Comparison of ENCODE assay signal across 16 mouse cellular contexts in the genomic region with DNA sequence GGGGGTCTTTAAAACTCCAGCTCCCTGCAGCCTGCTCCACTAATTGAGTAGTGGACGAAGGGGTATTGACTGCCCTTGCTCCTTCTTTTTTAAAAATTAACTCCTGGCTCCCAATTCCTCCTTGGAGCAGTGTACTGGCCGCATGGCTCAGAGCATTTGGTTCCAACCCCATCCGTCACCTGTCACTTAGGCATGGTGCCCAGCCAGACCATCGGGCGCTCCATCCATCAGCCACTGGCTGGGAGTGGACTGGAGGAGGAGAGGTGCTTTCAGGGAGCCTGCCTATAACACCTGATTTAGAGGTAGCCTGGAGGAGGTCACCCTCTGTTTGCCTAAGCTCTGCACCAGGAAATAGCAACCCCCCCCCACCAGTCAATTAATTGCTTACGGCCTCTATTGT.
DNase-seq lines count a peak whose midpoint lies in the region; ATAC-seq and TF ChIP-seq lines count a peak whose summit lies in the region.
"Had no signal": no experiment of that assay in that cellular context is flagged by ENCODE, and none has a peak within 500 bp of the region (broad histone marks: within the 10 kb centered on the region; RNA-seq: fewer than 3 reads in every experiment).

No protein-coding gene starts in this region.

- no peak overlapping the region for H3ac ChIP-seq in myocyte (ENCODE audit: control insufficient read depth, insufficient read length)

- H3K36me3 ChIP-seq in kidney, postnatal 0 days (ENCODE audit: insufficient read depth, low read length) = no peaks in the 10 kb centered on the region
- no peaks in the 10 kb centered on the region for H3K36me3 ChIP-seq in myocyte (ENCODE audit: control insufficient read depth, insufficient read depth)
- H3K36me3 ChIP-seq: embryonic facial prominence, embryonic 13.5 days; heart, embryonic 15.5 days; limb, embryonic 13.5 days had no signal

- H3K9me3 ChIP-seq in kidney, postnatal 0 days (replicated peaks; ENCODE audit: low read length) = no peaks in the 10 kb centered on the region
- H3K9me3 ChIP-seq: embryonic facial prominence, embryonic 13.5 days; heart, embryonic 15.5 days; limb, embryonic 13.5 days had no signal

- no peak overlapping the region for H3K27ac ChIP-seq in kidney, postnatal 0 days
- H3K27ac ChIP-seq: embryonic facial prominence, embryonic 13.5 days; heart, embryonic 15.5 days; limb, embryonic 13.5 days had no signal

- peak; percentile 43; the same call in 1 of the 2 replicates for ATAC-seq in kidney, postnatal 0 days (replicated peaks; ENCODE audit: low FRiP score, low read depth)
- ATAC-seq: forebrain, embryonic 16.5 days; intestine, embryonic 16.5 days; liver, postnatal 0 days had no signal

- H3K79me2 ChIP-seq in myocyte (ENCODE audit: control insufficient read depth, insufficient read depth) = no peaks in the 10 kb centered on the region

- no peak for TF ChIP-seq CTCF in kidney, postnatal 0 days (IDR thresholded peaks at IDR 0.05; ENCODE audit: low read depth)

- H3K27me3 ChIP-seq in kidney, postnatal 0 days (ENCODE audit: insufficient read depth, low read length) = 0 out of 2 replicates have a peak, but pooled peaks cover 3% of the 10 kb centered on the region
- H3K27me3 ChIP-seq in myocyte (ENCODE audit: control insufficient read depth, insufficient read depth, insufficient read length) = peaks cover 46% of the 10 kb centered on the region
- H3K27me3 ChIP-seq: embryonic facial prominence, embryonic 13.5 days had no signal

- no peaks in the 10 kb centered on the region for H3K4me1 ChIP-seq in kidney, postnatal 0 days (replicated peaks; ENCODE audit: insufficient read depth, low read length)

- no peak overlapping the region for H3K9ac ChIP-seq in kidney, postnatal 0 days (ENCODE audit: low read depth, low read length)
- H3K9ac ChIP-seq: embryonic facial prominence, embryonic 13.5 days; heart, embryonic 15.5 days; limb, embryonic 13.5 days; liver, postnatal 0 days had no signal

- H3K4me3 ChIP-seq in kidney, postnatal 0 days (replicated peaks; ENCODE audit: low read depth, low read length) = no peak overlapping the region
- H3K4me3 ChIP-seq in myocyte = no peak overlapping the region
- H3K4me3 ChIP-seq: embryonic facial prominence, embryonic 13.5 days; heart, embryonic 15.5 days; limb, embryonic 13.5 days had no signal

- no peak overlapping the region for H3K4me2 ChIP-seq in kidney, postnatal 0 days (ENCODE audit: low read length)
- H3K4me2 ChIP-seq in myocyte (ENCODE audit: low read depth) = no peak overlapping the region
- H3K4me2 ChIP-seq: embryonic facial prominence, embryonic 13.5 days; heart, embryonic 15.5 days; limb, embryonic 13.5 days had no signal

- peak; percentile 29 for DNase-seq in embryo, embryonic 10 days (ENCODE audit: low spot score)
- DNase-seq in embryo, embryonic 9.5 days (ENCODE audit: extremely low spot score) = no peak
- DNase-seq in kidney, postnatal 0 days (ENCODE audit: low spot score) = peak; percentile 31
- DNase-seq in kidney, adult 11 months = no peak
- peak; percentile 97 to 98 for DNase-seq in cerebellum, postnatal 10 days
- DNase-seq in lung, postnatal 4 days = no peak
- DNase-seq in heart, adult 8-10 months (ENCODE audit: low spot score) = no peak
- DNase-seq: adrenal gland, adult 2 months; liver, postnatal 0 days; spleen, adult 18-20 months had no signal

- 14% methylated on average over 6 of the region's 6 CpGs for WGBS in kidney, postnatal 0 days

- no peak for TF ChIP-seq POLR2A in myocyte (IDR thresholded peaks at IDR 0.05; ENCODE audit: insufficient read length, low read depth)

TF ChIP-seq in myocyte, 11 proteins besides CTCF, POLR2A, EP300 and RAD21:
- TF ChIP-seq MYOD1 (IDR thresholded peaks at IDR 0.05; ENCODE audit: control insufficient read depth in 1 of 3, insufficient read length in 2 of 3, low read depth in 2 of 3) = peak in 2 of 3 experiments; percentile 7 to 57
- no peak for TF ChIP-seq E2F4 (IDR thresholded peaks at IDR 0.05; ENCODE audit: insufficient read depth)
- TF ChIP-seq MYOG (IDR thresholded peaks at IDR 0.05; ENCODE audit: control insufficient read depth in 1 of 3, insufficient read depth in 1 of 3, insufficient read length in 2 of 3, low read depth in 2 of 3) = peak in 1 of 3 experiments; percentile 46
TF ChIP-seq in myocyte: peak in this region for 2.

Comparison
In these comparisons a context has a peak if more than half of its experiments do, and no peak if none do; other contexts are left out.
1. DNase-seq: peak in embryo, embryonic 10 days (single experiment), kidney, postnatal 0 days (single experiment) and cerebellum, postnatal 10 days (2 of 2); none in embryo, embryonic 9.5 days (single experiment), kidney, adult 11 months (single experiment), lung, postnatal 4 days (0 of 2) and heart, adult 8-10 months (single experiment).